Comparison of ENCODE assay signal across 8 mouse cellular contexts in the genomic region with DNA sequence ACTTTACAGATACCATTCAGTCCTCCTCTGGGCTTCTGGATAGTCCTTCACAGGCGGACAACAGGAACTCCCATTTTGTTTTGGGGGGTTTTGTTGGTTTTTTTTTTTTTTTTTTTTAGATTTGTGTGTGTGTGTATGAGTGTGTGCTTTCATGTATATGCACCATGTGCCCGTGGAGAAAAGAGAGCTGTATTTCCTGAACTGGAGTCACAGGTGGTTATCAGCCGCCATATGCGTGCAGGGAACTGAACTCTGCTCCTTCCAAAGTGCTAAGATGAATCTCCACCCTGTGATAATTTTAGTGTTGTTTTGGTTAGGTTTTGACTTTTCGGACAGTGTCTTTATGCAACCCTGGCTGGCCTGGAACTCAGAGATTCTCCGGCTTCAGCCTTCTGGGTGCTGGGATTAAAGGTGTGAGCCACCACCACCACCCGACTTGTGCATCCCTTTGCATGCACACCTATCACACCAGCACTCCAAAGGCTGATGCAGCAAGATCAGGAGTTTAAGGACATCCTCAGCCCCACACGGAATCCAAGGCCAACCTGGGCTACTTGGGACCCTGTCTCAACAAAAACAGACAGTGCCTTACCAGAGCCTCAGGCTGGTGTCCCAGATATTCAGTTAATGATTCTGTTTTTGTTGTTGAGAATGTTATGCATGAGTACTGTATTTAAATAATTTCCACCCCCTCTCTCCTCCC. TPM values are rescaled to one million over a fixed set of nuclear protein-coding genes. Genes with fewer than 3 reads are reported as not detected.
DNase-seq lines count a peak whose midpoint lies in the region; ATAC-seq and TF ChIP-seq lines count a peak whose summit lies in the region.

No protein-coding gene starts in this region.

- no peaks in the 10 kb centered on the region for H3K27me3 ChIP-seq in cerebellum, adult 2 months (ENCODE audit: control insufficient read depth, insufficient read depth, low read length)
- no peaks in the 10 kb centered on the region for H3K27me3 ChIP-seq in C2C12 (ENCODE audit: control insufficient read depth, insufficient read depth, insufficient read length)
- peaks cover under 1% of the 10 kb centered on the region; the same call in 1 of the 2 replicates for H3K27me3 ChIP-seq in hindbrain, embryonic 10.5 days (ENCODE audit: insufficient read depth, poor library complexity, severe bottlenecking)
- H3K27me3 ChIP-seq in liver, embryonic 12.5 days (replicated peaks) = peaks cover 12% of the 10 kb centered on the region; the same call in 1 of the 2 replicates

- peak overlapping the region; percentile 86 for H3K9ac ChIP-seq in liver, embryonic 12.5 days

- no peak for TF ChIP-seq CTCF in cerebellum, adult 2 months (IDR thresholded peaks at IDR 0.05; ENCODE audit: borderline replicate concordance, insufficient read depth, low read depth, low read length)
- TF ChIP-seq CTCF in C2C12 (IDR thresholded peaks at IDR 0.05; ENCODE audit: control insufficient read depth, insufficient read depth, insufficient read length) = no peak

- H3K79me2 ChIP-seq in C2C12 (ENCODE audit: control insufficient read depth, insufficient read depth) = peaks cover 57% of the 10 kb centered on the region

- H3K4me3 ChIP-seq in cerebellum, adult 2 months (replicated peaks; ENCODE audit: insufficient read depth, low read depth, low read length) = peak overlapping the region; percentile 83
- H3K4me3 ChIP-seq in C2C12 (ENCODE audit: insufficient read depth, poor library complexity, severe bottlenecking) = peak overlapping the region; percentile 95
- H3K4me3 ChIP-seq in hindbrain, embryonic 10.5 days = peak overlapping the region; percentile 85
- H3K4me3 ChIP-seq in liver, embryonic 12.5 days = peak overlapping the region; percentile 84

- DNase-seq in cerebellum, adult 2 months = no peak
- no peak for DNase-seq in cerebellum, postnatal 14 days
- no peak for DNase-seq in hindbrain, embryonic 10.5 days (ENCODE audit: low spot score)
- no peak for DNase-seq in cerebellum, adult 9-10 months
- no peak for DNase-seq in gastrocnemius, postnatal 36 days
- no peak for DNase-seq in left cerebral cortex, postnatal 10 days (ENCODE audit: extremely low spot score in 1 of 2, low spot score in 2 of 2)

- peaks cover 40% of the 10 kb centered on the region for H3K79me3 ChIP-seq in C2C12 (ENCODE audit: low read depth)

- no peak for TF ChIP-seq POLR2A in cerebellum, adult 2 months (IDR thresholded peaks at IDR 0.05; ENCODE audit: borderline replicate concordance, insufficient read depth, low read length)

- intact Hi-C loops in gastrocnemius, postnatal 36 days (cut with DNase I) = no loop called here
- intact Hi-C loops in left cerebral cortex, postnatal 10 days (cut with DNase I) = no loop called here

- H3K36me3 ChIP-seq in C2C12 (ENCODE audit: control insufficient read depth, insufficient read depth) = peaks cover 20% of the 10 kb centered on the region
- H3K36me3 ChIP-seq in hindbrain, embryonic 10.5 days = peaks cover 18% of the 10 kb centered on the region
- H3K36me3 ChIP-seq in liver, embryonic 12.5 days = peaks cover 21% of the 10 kb centered on the region

- 57% methylated on average over 8 of the region's 8 CpGs for WGBS in cerebellum, adult 2 months
- WGBS in hindbrain, embryonic 10.5 days = 78% methylated on average over 8 of the region's 8 CpGs
- whole genome bisulfite sequencing in liver, embryonic 12.5 days (ENCODE audit: insufficient replicate concordance) = 47% methylated on average over 8 of the region's 8 CpGs

- H3K4me1 ChIP-seq in cerebellum, adult 2 months (ENCODE audit: control insufficient read depth, insufficient read depth, low read length) = peaks cover 14% of the 10 kb centered on the region
- H3K4me1 ChIP-seq in hindbrain, embryonic 10.5 days (replicated peaks) = peaks cover 44% of the 10 kb centered on the region
- H3K4me1 ChIP-seq in liver, embryonic 12.5 days = peaks cover 43% of the 10 kb centered on the region

- H3ac ChIP-seq in C2C12 (ENCODE audit: control insufficient read depth, insufficient read length, low read depth) = peak overlapping the region; percentile 71

- H3K4me2 ChIP-seq in liver, embryonic 12.5 days = peak overlapping the region; percentile 90

- H3K9me3 ChIP-seq in hindbrain, embryonic 10.5 days = no peaks in the 10 kb centered on the region
- H3K9me3 ChIP-seq in liver, embryonic 12.5 days (replicated peaks) = no peaks in the 10 kb centered on the region

- no peak overlapping the region for H3K27ac ChIP-seq in cerebellum, adult 2 months (ENCODE audit: insufficient read depth, low read length)
- H3K27ac ChIP-seq in hindbrain, embryonic 10.5 days = peak overlapping the region; percentile 95
- H3K27ac ChIP-seq in liver, embryonic 12.5 days = peak overlapping the region; percentile 81

- no peak for ATAC-seq in liver, embryonic 12.5 days

TF ChIP-seq in C2C12, 6 proteins besides CTCF, POLR2A, EP300 and RAD21:
- no peak for TF ChIP-seq FOSL1 (IDR thresholded peaks at IDR 0.05; ENCODE audit: insufficient read depth, low read length, poor library complexity, severe bottlenecking)
- no peak for TF ChIP-seq CEBPB (IDR thresholded peaks at IDR 0.05; ENCODE audit: low read depth)
- TF ChIP-seq MYOD1 (IDR thresholded peaks at IDR 0.05; ENCODE audit: control insufficient read depth, insufficient read length, low read depth) = no peak
- TF ChIP-seq MYOG (IDR thresholded peaks at IDR 0.05; ENCODE audit: control insufficient read depth, extremely low read depth, insufficient read length) = no peak
- no peak for TF ChIP-seq USF1 (IDR thresholded peaks at IDR 0.05; ENCODE audit: low read depth)
- TF ChIP-seq MAX (IDR thresholded peaks at IDR 0.05) = no peak

RNA-seq across cellular contexts. Expression of a gene that starts 1.4 kb away (rescaled TPM):
- polyA plus RNA-seq in cerebellum, adult 2 months (2012; rRNA removed) = 320 and 325 TPM in 2 replicates
- 370 TPM for polyA plus RNA-seq in C2C12 (2012; fragmentation: generic; extraction: Trizol)
- polyA plus RNA-seq in hindbrain, embryonic 10.5 days (2016; fragmentation: Nextera tagmentation; extraction: Ambion mirVana) = 412 and 491 TPM in 2 replicates
- 241 and 248 TPM in 2 replicates for polyA plus RNA-seq in liver, embryonic 12.5 days (2016; fragmentation: Nextera tagmentation; extraction: Ambion mirVana)
- 100 to 1,000 TPM; 568 to 650 TPM for total RNA-seq in gastrocnemius, postnatal 36 days (2021)
- 100 to 1,000 TPM; 197 to 203 TPM for total RNA-seq in left cerebral cortex, postnatal 10 days (2021)

RNA-seq across cellular contexts. Expression of a gene that starts 24.3 kb away (rescaled TPM):
- polyA plus RNA-seq in cerebellum, adult 2 months (2012; rRNA removed) = 194 and 198 TPM in 2 replicates
- polyA plus RNA-seq in C2C12 (2012; fragmentation: generic; extraction: Trizol) = 17.1 TPM
- 54.8 and 82.1 TPM in 2 replicates for polyA plus RNA-seq in hindbrain, embryonic 10.5 days (2016; fragmentation: Nextera tagmentation; extraction: Ambion mirVana)
- 30.8 and 31.4 TPM in 2 replicates for polyA plus RNA-seq in liver, embryonic 12.5 days (2016; fragmentation: Nextera tagmentation; extraction: Ambion mirVana)
- 10 to 100 TPM; 16.6 to 17.5 TPM for total RNA-seq in gastrocnemius, postnatal 36 days (2021)
- 100 to 1,000 TPM; 241 to 250 TPM for total RNA-seq in left cerebral cortex, postnatal 10 days (2021)

RNA-seq across cellular contexts. Expression of a gene that starts 47.9 kb away (rescaled TPM):
- polyA plus RNA-seq in cerebellum, adult 2 months (2012; rRNA removed) = 3.1 and 3.4 TPM in 2 replicates
- 2.0 TPM for polyA plus RNA-seq in C2C12 (2012; fragmentation: generic; extraction: Trizol)
- 307 and 334 TPM in 2 replicates for polyA plus RNA-seq in hindbrain, embryonic 10.5 days (2016; fragmentation: Nextera tagmentation; extraction: Ambion mirVana)
- polyA plus RNA-seq in liver, embryonic 12.5 days (2016; fragmentation: Nextera tagmentation; extraction: Ambion mirVana) = 40.7 and 46.7 TPM in 2 replicates
- 1 to 10 TPM; 6.2 to 7.4 TPM for total RNA-seq in gastrocnemius, postnatal 36 days (2021)
- total RNA-seq in left cerebral cortex, postnatal 10 days (2021) = 10 to 100 TPM in 1 of 2 experiments, 1 to 10 TPM in 1; 9.3 to 14.8 TPM

RNA-seq across cellular contexts. Expression of a gene that starts 56.2 kb away (rescaled TPM):
- 22.2 and 25.2 TPM in 2 replicates for polyA plus RNA-seq in cerebellum, adult 2 months (2012; rRNA removed)
- polyA plus RNA-seq in C2C12 (2012; fragmentation: generic; extraction: Trizol) = 2.1 TPM
- 1.4 and 3.8 TPM in 2 replicates for polyA plus RNA-seq in hindbrain, embryonic 10.5 days (2016; fragmentation: Nextera tagmentation; extraction: Ambion mirVana)
- 2.5 and 3.7 TPM in 2 replicates for polyA plus RNA-seq in liver, embryonic 12.5 days (2016; fragmentation: Nextera tagmentation; extraction: Ambion mirVana)
- 100 to 1,000 TPM; 105 to 170 TPM for total RNA-seq in gastrocnemius, postnatal 36 days (2021)
- total RNA-seq in left cerebral cortex, postnatal 10 days (2021) = 1 to 10 TPM; 3.3 to 4.9 TPM
